Mouse (Mus musculus) lung, postnatal 0 days (tissue): ENCODE results near the gene Fibin. TPM values are rescaled to one million over a fixed set of nuclear protein-coding genes. Genes with fewer than 3 reads are reported as not detected.
A peak's percentile ranks its signal among the peaks of the same experiment; 100 is the strongest.

ENCODE experiments used
- ATAC-seq: fragments of 200-750 bp; cut with Nextera tagmentation; 2 replicates; pipeline ENCODE4 v1.8.0; 2017; ENCODE audit warnings: moderate library complexity
- DNase-seq: peaks from one replicate; pipeline ENCODE4 v3.0.0-alpha.2; 2016; ENCODE audit warnings: low spot score
- H3K27ac ChIP-seq: fragments of 300-500 bp; sonication (generic); 2 replicates; pipeline ENCODE4 v1.5.1; 2014; ENCODE audit warnings: antibody characterized with exemption, mild to moderate bottlenecking, low read length, mixed read lengths
- H3K27me3 ChIP-seq: fragments of 300-500 bp; sonication (generic); replicated peaks from 2 replicates; pipeline ENCODE4 v1.6.1; 2014; ENCODE audit warnings: low read length, mixed read lengths; ENCODE audit not compliant: insufficient read depth
- H3K36me3 ChIP-seq: fragments of 300-500 bp; sonication (generic); 2 replicates; pipeline ENCODE4 v1.6.1; 2014; ENCODE audit warnings: low read length, mixed read lengths; ENCODE audit not compliant: insufficient read depth
- H3K4me1 ChIP-seq: fragments of 300-500 bp; sonication (generic); 2 replicates; pipeline ENCODE4 v1.6.1; 2014; ENCODE audit warnings: antibody characterized with exemption, low read depth, low read length, mixed read lengths; ENCODE audit not compliant: insufficient read depth
- H3K4me2 ChIP-seq: fragments of 300-500 bp; sonication (generic); replicated peaks from 2 replicates; pipeline ENCODE4 v1.6.1; 2014; ENCODE audit warnings: low read depth, mild to moderate bottlenecking, low read length, moderate library complexity, mixed read lengths
- H3K4me3 ChIP-seq: fragments of 300-500 bp; sonication (generic); 2 replicates; pipeline ENCODE4 v1.5.1; 2014; ENCODE audit warnings: low read depth, low read length
- H3K9ac ChIP-seq: fragments of 300-500 bp; sonication (generic); replicated peaks from 2 replicates; pipeline ENCODE4 v1.6.1; 2014; ENCODE audit warnings: low read depth, mild to moderate bottlenecking
- H3K9me3 ChIP-seq: fragments of 300-500 bp; sonication (generic); 2 replicates; pipeline ENCODE4 v1.6.1; 2016; ENCODE audit warnings: low read length, mixed read lengths
- CTCF ChIP-seq: IDR thresholded peaks from 2 replicates; pipeline ENCODE4 v1.5.1; 2016; ENCODE audit warnings: antibody characterized with exemption, mild to moderate bottlenecking
- EP300 ChIP-seq: IDR thresholded peaks from 2 replicates; pipeline ENCODE4 v1.6.1; 2016; ENCODE audit warnings: antibody characterized with exemption, mild to moderate bottlenecking, control low read depth
- WGBS: fragments of 180-500 bp; shearing (Covaris S2); extraction: QIAGEN DNeasy Blood & Tissue Kit; methylation state at CpG from one replicate; pipeline ENCODE4 v1.1.7; 2014; 5-methylcytosine and 5-hydroxymethylcytosine counted together
- polyA plus RNA-seq: library from polyadenylated mRNA; unstranded; fragments of >200 nt; fragmentation: Nextera tagmentation; extraction: Ambion mirVana; gene quantifications from 2 replicates; pipeline ENCODE4 v1.2.1, GENCODE M21; 2015

Fibin gene
- polyA plus RNA-seq, 1 experiment from 2014 or later, result 76.2 TPM

- H3K36me3 ChIP-seq, result no peaks in the 10 kb centered on the region
- H3K9ac ChIP-seq, result no peak overlapping the region
- no peak overlapping the region for H3K27ac ChIP-seq
- no peaks in the 10 kb centered on the region for H3K4me1 ChIP-seq
- TF ChIP-seq EP300, result no peak
- no peak for TF ChIP-seq CTCF
- ATAC-seq, result no peak
- DNase-seq, result no peak
- H3K4me2 ChIP-seq, result no peak overlapping the region
- H3K4me3 ChIP-seq, result no peak overlapping the region
- H3K27me3 ChIP-seq, result no peaks in the 10 kb centered on the region
- H3K9me3 ChIP-seq, result no peaks in the 10 kb centered on the region
- 23% methylated on average over 3 of the region's 3 CpGs for WGBS
These were observed 46.7 kb downstream of the Fibin start for GRCm38 (mm10) chr2:110316116-110316883.

GRCm38 (mm10) chr2:110314509-110315155, 48.4 kb downstream of the Fibin start, which contains the start of gene Bbox1:
Bbox1 (minus strand) TSS chr2:110314560.
- Histone ChIP-seq H3K9me3 (no peaks in the 10 kb centered on the region), H3K9ac (no peak within 1 kb of the TSS), H3K27ac (no peak within 1 kb of the TSS), H3K4me1 (no peaks in the 10 kb centered on the region), H3K27me3 (no peaks in the 10 kb centered on the region), H3K4me2 (no peak within 1 kb of the TSS), H3K36me3 (no peaks in the 10 kb centered on the region), H3K4me3 (no peak within 1 kb of the TSS)
- WGBS, result 58% methylated on average over 6 of the region's 6 CpGs
- no peak; the same call in 1 of the 2 replicates for ATAC-seq
- TF ChIP-seq EP300, result no peak
- TF ChIP-seq CTCF, result no peak
- DNase-seq, result peak; percentile 12

GRCm38 (mm10) chr2:110314074-110314473, 48.9 kb downstream of the Fibin start:
- Histone ChIP-seq H3K9me3 (no peaks in the 10 kb centered on the region), H3K9ac (no peak overlapping the region), H3K4me2 (no peak overlapping the region), H3K27me3 (no peaks in the 10 kb centered on the region), H3K4me3 (no peak overlapping the region), H3K27ac (no peak overlapping the region), H3K36me3 (no peaks in the 10 kb centered on the region), H3K4me1 (no peaks in the 10 kb centered on the region)
- WGBS, result 84% methylated on average over 5 of the region's 5 CpGs
- TF ChIP-seq CTCF (no peak), EP300 (no peak)
- DNase-seq (no peak), ATAC-seq (no peak)

DNA sequence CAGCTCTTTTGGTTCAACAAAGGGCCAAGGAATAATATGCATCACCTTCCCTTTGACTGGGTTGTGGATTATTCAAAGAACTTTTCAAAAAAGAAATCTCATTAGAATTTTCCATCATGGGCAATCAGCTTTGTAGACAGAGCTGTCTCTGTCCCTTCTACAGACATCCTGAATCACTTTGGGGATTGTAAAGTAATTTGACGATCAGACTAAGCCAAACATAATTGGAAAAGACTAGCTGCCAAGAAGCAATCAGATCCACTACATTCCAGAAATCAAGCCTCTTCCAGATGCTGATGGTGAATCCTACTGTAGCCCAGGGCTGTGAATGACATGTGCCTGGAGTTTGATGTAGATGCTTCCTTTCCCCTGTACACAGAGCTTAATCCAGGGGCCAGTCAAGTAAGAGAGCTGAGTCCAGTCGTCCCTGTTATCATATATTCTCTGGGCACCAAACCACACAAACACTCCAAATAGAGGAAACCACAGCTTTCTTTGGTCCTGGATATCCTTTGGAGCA, 49.6 kb downstream of the Fibin start:
- no peak for TF ChIP-seq EP300
- TF ChIP-seq CTCF, result no peak
- Histone ChIP-seq H3K4me1 (no peaks in the 10 kb centered on the region), H3K9me3 (no peaks in the 10 kb centered on the region), H3K9ac (no peak overlapping the region), H3K27me3 (no peaks in the 10 kb centered on the region), H3K4me2 (no peak overlapping the region), H3K4me3 (no peak overlapping the region), H3K36me3 (no peaks in the 10 kb centered on the region), H3K27ac (no peak overlapping the region)
- DNase-seq (no peak), ATAC-seq (no peak)
- 50% methylated on average over 2 of the region's 2 CpGs for WGBS

Other genes starting within 250 kb of the Fibin start
- 1.1 and 1.8 TPM in 2 replicates for gene Bbox1, start 48.6 kb downstream of the Fibin start, polyA plus RNA-seq
- not detected in 2 replicates for gene Slc5a12, start 234.1 kb upstream of the Fibin start, polyA plus RNA-seq